Mouse (Mus musculus): Measurements from ENCODE around the gene Tmem115.

- no peak for TF ChIP-seq CTCF (IDR thresholded peaks at IDR 0.05)
- peak; percentile 44; the same call in 1 of the 2 replicates for TF ChIP-seq POLR2A (IDR thresholded peaks at IDR 0.05; ENCODE audit: insufficient read depth, low read depth, low read length)
Observed at GRCm38 (mm10) chr9:107551117-107551889, 17.6 kb downstream of the Tmem115 start, which contains the start of gene Rassf1.
